Mouse (Mus musculus): ENCODE measurements at regions not wholly inside any gene's neighbourhood (a gene's known extent, or its start where the extent isn't known, plus 50 kb on each side); places are given as distances from the start of the nearest gene placed in this dataset.

GRCm38 (mm10) chr3:140760051-140760450 lies 452.1 kb downstream of the Pdha2 start:
- Histone ChIP-seq H3K9me3 (ENCODE audit: control insufficient read depth, low read length) (no peaks in the 10 kb centered on the region), H3K4me3 (replicated peaks; ENCODE audit: low read length) (no peak overlapping the region), H3K9ac (ENCODE audit: low read depth, low read length, severe bottlenecking) (no peak overlapping the region), H3K36me3 (ENCODE audit: control insufficient read depth, insufficient read depth, low read length) (no peaks in the 10 kb centered on the region), H3K27me3 (ENCODE audit: control insufficient read depth, insufficient read depth, low read length) (no peaks in the 10 kb centered on the region), H3K27ac (replicated peaks; ENCODE audit: low read depth, low read length) (no peak overlapping the region), H3K4me1 (ENCODE audit: control insufficient read depth, insufficient read depth, low read length) (no peaks in the 10 kb centered on the region), H3K4me2 (replicated peaks; ENCODE audit: low read depth, low read length, severe bottlenecking) (no peak overlapping the region)
- DNase-seq (ENCODE audit: low spot score) (no peak), ATAC-seq (ENCODE audit: low FRiP score, low read depth) (no peak)
- 85% methylated on average over 4 of the region's 4 CpGs for WGBS
- no peak for TF ChIP-seq POLR2A (IDR thresholded peaks at IDR 0.05; ENCODE audit: borderline replicate concordance, extremely low read depth, insufficient read depth, insufficient read length)

GRCm38 (mm10) chr3:140744501-140744900 lies 467.7 kb downstream of the Pdha2 start:
- WGBS: 70% methylated on average over 2 of the region's 2 CpGs
- no peaks in the 10 kb centered on the region for H3K27me3 ChIP-seq (ENCODE audit: control insufficient read depth, insufficient read depth, low read length)
- no peak overlapping the region for H3K4me2 ChIP-seq (replicated peaks; ENCODE audit: low read depth, low read length, severe bottlenecking)
- TF ChIP-seq POLR2A (IDR thresholded peaks at IDR 0.05; ENCODE audit: borderline replicate concordance, extremely low read depth, insufficient read depth, insufficient read length): no peak
- no peak for ATAC-seq (ENCODE audit: low FRiP score, low read depth)
- H3K4me1 ChIP-seq (ENCODE audit: control insufficient read depth, insufficient read depth, low read length): no peaks in the 10 kb centered on the region
- no peak for DNase-seq (ENCODE audit: low spot score)
- no peak overlapping the region for H3K9ac ChIP-seq (ENCODE audit: low read depth, low read length, severe bottlenecking)
- no peaks in the 10 kb centered on the region for H3K9me3 ChIP-seq (ENCODE audit: control insufficient read depth, low read length)
- no peaks in the 10 kb centered on the region for H3K36me3 ChIP-seq (ENCODE audit: control insufficient read depth, insufficient read depth, low read length)
- no peak overlapping the region for H3K4me3 ChIP-seq (replicated peaks; ENCODE audit: low read length)
- H3K27ac ChIP-seq (replicated peaks; ENCODE audit: low read depth, low read length): no peak overlapping the region

GRCm38 (mm10) chr3:140740430-140740829 lies 471.7 kb downstream of the Pdha2 start:
- no peak overlapping the region for H3K27ac ChIP-seq (replicated peaks; ENCODE audit: low read depth, low read length)
- WGBS: 78% methylated on average over 1 of the region's 1 CpGs
- no peaks in the 10 kb centered on the region for H3K4me1 ChIP-seq (ENCODE audit: control insufficient read depth, insufficient read depth, low read length)
- no peaks in the 10 kb centered on the region for H3K36me3 ChIP-seq (ENCODE audit: control insufficient read depth, insufficient read depth, low read length)
- TF ChIP-seq POLR2A (IDR thresholded peaks at IDR 0.05; ENCODE audit: borderline replicate concordance, extremely low read depth, insufficient read depth, insufficient read length): no peak
- H3K4me3 ChIP-seq (replicated peaks; ENCODE audit: low read length): no peak overlapping the region
- H3K27me3 ChIP-seq (ENCODE audit: control insufficient read depth, insufficient read depth, low read length): no peaks in the 10 kb centered on the region
- ATAC-seq (ENCODE audit: low FRiP score, low read depth): no peak
- no peak for DNase-seq (ENCODE audit: low spot score)
- H3K4me2 ChIP-seq (replicated peaks; ENCODE audit: low read depth, low read length, severe bottlenecking): no peak overlapping the region
- no peak overlapping the region for H3K9ac ChIP-seq (ENCODE audit: low read depth, low read length, severe bottlenecking)
- H3K9me3 ChIP-seq (ENCODE audit: control insufficient read depth, low read length): no peaks in the 10 kb centered on the region

GRCm38 (mm10) chr3:140738654-140739369 lies 473.3 kb downstream of the Pdha2 start:
- TF ChIP-seq POLR2A (IDR thresholded peaks at IDR 0.05; ENCODE audit: borderline replicate concordance, extremely low read depth, insufficient read depth, insufficient read length): no peak
- Histone ChIP-seq H3K4me2 (replicated peaks; ENCODE audit: low read depth, low read length, severe bottlenecking) (no peak overlapping the region), H3K9ac (ENCODE audit: low read depth, low read length, severe bottlenecking) (no peak overlapping the region), H3K4me3 (replicated peaks; ENCODE audit: low read length) (no peak overlapping the region), H3K4me1 (ENCODE audit: control insufficient read depth, insufficient read depth, low read length) (no peaks in the 10 kb centered on the region), H3K9me3 (ENCODE audit: control insufficient read depth, low read length) (no peaks in the 10 kb centered on the region), H3K36me3 (ENCODE audit: control insufficient read depth, insufficient read depth, low read length) (no peaks in the 10 kb centered on the region), H3K27me3 (ENCODE audit: control insufficient read depth, insufficient read depth, low read length) (no peaks in the 10 kb centered on the region), H3K27ac (replicated peaks; ENCODE audit: low read depth, low read length) (no peak overlapping the region)
- ATAC-seq (ENCODE audit: low FRiP score, low read depth) (no peak), DNase-seq (ENCODE audit: low spot score) (no peak)
- 62% methylated on average over 8 of the region's 8 CpGs for WGBS

DNA sequence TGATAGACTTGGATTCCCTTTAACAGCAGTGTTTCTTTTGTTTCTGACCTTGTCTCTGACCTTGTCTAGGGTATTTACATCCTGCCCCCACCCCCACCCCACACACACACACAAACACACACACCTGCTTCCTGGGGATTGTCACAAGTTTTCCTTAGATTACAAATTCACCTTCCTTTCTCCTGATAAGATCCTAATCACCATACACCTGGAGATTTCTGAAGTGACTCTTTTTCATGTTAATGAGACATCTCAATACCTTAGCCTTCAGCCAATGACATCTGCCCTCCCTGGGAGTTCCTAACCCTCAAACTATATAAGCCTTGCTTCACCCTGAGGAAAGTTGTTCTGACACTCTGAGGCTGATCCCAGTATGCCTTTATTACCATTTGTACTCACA lies 495.3 kb downstream of the Pdha2 start:
- TF ChIP-seq POLR2A (IDR thresholded peaks at IDR 0.05; ENCODE audit: borderline replicate concordance, extremely low read depth, insufficient read depth, insufficient read length): no peak
- H3K27ac ChIP-seq (replicated peaks; ENCODE audit: low read depth, low read length): no peak overlapping the region

More for the DNA sequence above, 495.3 kb downstream of the Pdha2 start:
- ATAC-seq (ENCODE audit: low FRiP score, low read depth): no peak
- Histone ChIP-seq H3K9me3 (ENCODE audit: control insufficient read depth, low read length) (no peaks in the 10 kb centered on the region), H3K4me3 (replicated peaks; ENCODE audit: low read length) (no peak overlapping the region), H3K9ac (ENCODE audit: low read depth, low read length, severe bottlenecking) (no peak overlapping the region), H3K36me3 (ENCODE audit: control insufficient read depth, insufficient read depth, low read length) (no peaks in the 10 kb centered on the region), H3K4me1 (ENCODE audit: control insufficient read depth, insufficient read depth, low read length) (no peaks in the 10 kb centered on the region), H3K27me3 (ENCODE audit: control insufficient read depth, insufficient read depth, low read length) (no peaks in the 10 kb centered on the region), H3K4me2 (replicated peaks; ENCODE audit: low read depth, low read length, severe bottlenecking) (no peak overlapping the region)
- DNase-seq (ENCODE audit: low spot score): no peak
